Mouse (Mus musculus) lung, postnatal 4 days (tissue): ENCODE data around the gene Tnrc6b.
A peak's percentile ranks its signal among the peaks of the same experiment; 100 is the strongest.

ENCODE experiments used
- DNase-seq, 2 experiments: peaks; one replicate each; pipeline ENCODE4 v3.0.0; 2021

The Tnrc6b gene

GRCm38 (mm10) chr15:80981176-80981575, 270.1 kb downstream of the Tnrc6b start:
- DNase-seq = no peak

- no peak for DNase-seq
Measured at GRCm38 (mm10) chr15:80983264-80983663, 272.2 kb downstream of the Tnrc6b start.

GRCm38 (mm10) chr15:80988331-80988730, 277.2 kb downstream of the Tnrc6b start:
- DNase-seq = no peak

GRCm38 (mm10) chr15:80989712-80990111, 278.6 kb downstream of the Tnrc6b start:
- peak; percentile 41 to 52 for DNase-seq
